Mouse (Mus musculus): ENCODE measurements at regions not wholly inside any gene's neighbourhood (a gene's known extent, or its start where the extent isn't known, plus 50 kb on each side); places are given as distances from the start of the nearest gene placed in this dataset.

- Histone ChIP-seq H3K9ac (ENCODE audit: low read length) (no peak overlapping the region), H3K9me3 (ENCODE audit: control insufficient read depth, low read length) (peaks cover 3% of the 10 kb centered on the region; the same call in 1 of the 2 replicates), H3K27ac (ENCODE audit: low read depth, low read length) (no peak overlapping the region; the same call in 1 of the 2 replicates), H3K27me3 (ENCODE audit: control insufficient read depth, insufficient read depth, low read length) (no peaks in the 10 kb centered on the region), H3K4me2 (no peak overlapping the region), H3K36me3 (ENCODE audit: control insufficient read depth, insufficient read depth, low read length) (no peaks in the 10 kb centered on the region), H3K4me1 (ENCODE audit: control insufficient read depth, insufficient read depth, low read length) (peaks cover 18% of the 10 kb centered on the region), H3K4me3 (ENCODE audit: low read depth, low read length) (no peak overlapping the region)
- ATAC-seq (ENCODE audit: low FRiP score) (peak; percentile 56), DNase-seq (ENCODE audit: low spot score, missing footprints) (no peak)
- WGBS, result 60% methylated on average over 12 of the region's 12 CpGs
These were observed 54.5 kb upstream of the Zeb2 start for GRCm38 (mm10) chr2:45171520-45172173.

GRCm38 (mm10) chr2:45170272-45170671 lies 53.1 kb upstream of the Zeb2 start:
- no peak for DNase-seq (ENCODE audit: low spot score, missing footprints)
- Histone ChIP-seq H3K4me1 (ENCODE audit: control insufficient read depth, insufficient read depth, low read length) (peaks cover 18% of the 10 kb centered on the region), H3K27ac (ENCODE audit: low read depth, low read length) (no peak overlapping the region), H3K9ac (ENCODE audit: low read length) (no peak overlapping the region), H3K4me3 (ENCODE audit: low read depth, low read length) (no peak overlapping the region), H3K27me3 (ENCODE audit: control insufficient read depth, insufficient read depth, low read length) (no peaks in the 10 kb centered on the region), H3K36me3 (ENCODE audit: control insufficient read depth, insufficient read depth, low read length) (no peaks in the 10 kb centered on the region), H3K4me2 (no peak overlapping the region), H3K9me3 (ENCODE audit: control insufficient read depth, low read length) (peaks cover 2% of the 10 kb centered on the region; the same call in 1 of the 2 replicates)
- peak; percentile 40 for ATAC-seq (ENCODE audit: low FRiP score)
- WGBS, result 46% methylated on average over 3 of the region's 3 CpGs

- H3K27ac ChIP-seq (ENCODE audit: low read depth, low read length), result no peak overlapping the region; the same call in 1 of the 2 replicates
- ATAC-seq (ENCODE audit: low FRiP score), result peak; percentile 75
These were observed 52.4 kb upstream of the Zeb2 start for GRCm38 (mm10) chr2:45169429-45170070.

GRCm38 (mm10) chr2:45168606-45169005 lies 51.4 kb upstream of the Zeb2 start:
- Histone ChIP-seq H3K9ac (ENCODE audit: low read length) (no peak overlapping the region), H3K9me3 (ENCODE audit: control insufficient read depth, low read length) (no peaks in the 10 kb centered on the region), H3K27me3 (ENCODE audit: control insufficient read depth, insufficient read depth, low read length) (no peaks in the 10 kb centered on the region), H3K27ac (ENCODE audit: low read depth, low read length) (no peak overlapping the region), H3K4me3 (ENCODE audit: low read depth, low read length) (no peak overlapping the region), H3K4me1 (ENCODE audit: control insufficient read depth, insufficient read depth, low read length) (peaks cover 18% of the 10 kb centered on the region), H3K4me2 (no peak overlapping the region), H3K36me3 (ENCODE audit: control insufficient read depth, insufficient read depth, low read length) (no peaks in the 10 kb centered on the region)
- peak; percentile 83 for DNase-seq (ENCODE audit: low spot score, missing footprints)
- no peak for ATAC-seq (ENCODE audit: low FRiP score)
- 92% methylated on average over 3 of the region's 3 CpGs for WGBS

More at GRCm38 (mm10) chr2:45169429-45170070, 52.4 kb upstream of the Zeb2 start:
- H3K9me3 ChIP-seq (ENCODE audit: control insufficient read depth, low read length), result no peaks in the 10 kb centered on the region
- H3K9ac ChIP-seq (ENCODE audit: low read length), result no peak overlapping the region
- WGBS, result 27% methylated on average over 9 of the region's 9 CpGs
- no peak overlapping the region for H3K4me3 ChIP-seq (ENCODE audit: low read depth, low read length)
- no peak overlapping the region; the same call in 1 of the 2 replicates for H3K4me2 ChIP-seq
- H3K27me3 ChIP-seq (ENCODE audit: control insufficient read depth, insufficient read depth, low read length), result no peaks in the 10 kb centered on the region
- no peak for DNase-seq (ENCODE audit: low spot score, missing footprints)
- peaks cover 18% of the 10 kb centered on the region for H3K4me1 ChIP-seq (ENCODE audit: control insufficient read depth, insufficient read depth, low read length)
- H3K36me3 ChIP-seq (ENCODE audit: control insufficient read depth, insufficient read depth, low read length), result no peaks in the 10 kb centered on the region
